9 mouse cellular contexts compared by ENCODE assay signal in genomic region chr14:31664903-31665565, GRCm38 (mm10). TPM values are rescaled to one million over a fixed set of nuclear protein-coding genes. Genes with fewer than 3 reads are reported as not detected.
DNase-seq lines count a peak whose midpoint lies in the region; ATAC-seq lines count a peak whose summit lies in the region.
"Had no signal": no experiment of that assay in that cellular context is flagged by ENCODE, and none has a peak within 500 bp of the region (broad histone marks: within the 10 kb centered on the region; RNA-seq: fewer than 3 reads in every experiment).

No protein-coding gene starts in this region.

- no peak overlapping the region for H3K9ac ChIP-seq in midbrain, embryonic 16.5 days (ENCODE audit: low read depth, low read length)
- no peak overlapping the region for H3K9ac ChIP-seq in embryonic facial prominence, embryonic 12.5 days
- H3K9ac ChIP-seq in limb, embryonic 11.5 days (ENCODE audit: low read length) = no peak overlapping the region
- H3K9ac ChIP-seq in stomach, embryonic 15.5 days = no peak overlapping the region

- no peak overlapping the region for H3K4me3 ChIP-seq in midbrain, embryonic 10.5 days
- no peak overlapping the region for H3K4me3 ChIP-seq in midbrain, embryonic 16.5 days (ENCODE audit: low read depth, low read length)
- H3K4me3 ChIP-seq in embryonic facial prominence, embryonic 12.5 days = no peak overlapping the region
- no peak overlapping the region for H3K4me3 ChIP-seq in limb, embryonic 11.5 days (ENCODE audit: low read depth, low read length)
- no peak overlapping the region for H3K4me3 ChIP-seq in stomach, embryonic 15.5 days (replicated peaks)

- DNase-seq in midbrain, embryonic 10.5 days (ENCODE audit: low spot score) = no peak
- DNase-seq in limb, embryonic 11.5 days (ENCODE audit: low spot score) = peak; percentile 19
- DNase-seq in layer of hippocampus, adult 9-11 months = no peak
- no peak for DNase-seq in adrenal gland, adult 2 months
- no peak for DNase-seq in kidney, postnatal 4 days

- peaks cover 60% of the 10 kb centered on the region for H3K4me1 ChIP-seq in midbrain, embryonic 10.5 days
- peaks cover 13% of the 10 kb centered on the region; the same call in 1 of the 2 replicates for H3K4me1 ChIP-seq in midbrain, embryonic 16.5 days (ENCODE audit: control insufficient read depth, insufficient read depth, low read length)
- peaks cover 41% of the 10 kb centered on the region for H3K4me1 ChIP-seq in embryonic facial prominence, embryonic 12.5 days
- peaks cover 26% of the 10 kb centered on the region for H3K4me1 ChIP-seq in limb, embryonic 11.5 days (ENCODE audit: control insufficient read depth, insufficient read depth, low read length)
- H3K4me1 ChIP-seq in stomach, embryonic 15.5 days = peaks cover 33% of the 10 kb centered on the region

- H3K36me3 ChIP-seq in midbrain, embryonic 10.5 days = peaks cover 9% of the 10 kb centered on the region
- 0 out of 2 replicates have a peak, but pooled peaks cover 5% of the 10 kb centered on the region for H3K36me3 ChIP-seq in midbrain, embryonic 16.5 days (ENCODE audit: control insufficient read depth, insufficient read depth, low read length)
- peaks cover 10% of the 10 kb centered on the region for H3K36me3 ChIP-seq in embryonic facial prominence, embryonic 12.5 days
- peaks cover 4% of the 10 kb centered on the region; the same call in 1 of the 2 replicates for H3K36me3 ChIP-seq in limb, embryonic 11.5 days (ENCODE audit: control insufficient read depth, insufficient read depth, low read length)
- peaks cover 13% of the 10 kb centered on the region for H3K36me3 ChIP-seq in stomach, embryonic 15.5 days

- 80% methylated on average over 12 of the region's 12 CpGs for WGBS in midbrain, embryonic 10.5 days
- 64% methylated on average over 12 of the region's 12 CpGs for WGBS in midbrain, embryonic 16.5 days
- 73% methylated on average over 12 of the region's 12 CpGs for WGBS in embryonic facial prominence, embryonic 12.5 days
- WGBS in limb, embryonic 11.5 days = 68% methylated on average over 12 of the region's 12 CpGs
- 30% methylated on average over 12 of the region's 12 CpGs for WGBS in stomach, embryonic 15.5 days

- no peak for ATAC-seq in midbrain, embryonic 16.5 days
- no peak for ATAC-seq in embryonic facial prominence, embryonic 12.5 days (ENCODE audit: insufficient number of reproducible peaks, insufficient read depth, low FRiP score, low TSS enrichment)
- ATAC-seq in limb, embryonic 11.5 days (ENCODE audit: insufficient number of reproducible peaks, low FRiP score, low TSS enrichment, low read depth) = no peak
- no peak for ATAC-seq in stomach, embryonic 15.5 days (ENCODE audit: insufficient read depth, low FRiP score, low read depth)

- 0 out of 2 replicates have a peak overlapping the region, but pooled peaks have one; percentile 2 for H3K27ac ChIP-seq in midbrain, embryonic 10.5 days (replicated peaks)
- H3K27ac ChIP-seq in midbrain, embryonic 16.5 days (ENCODE audit: low read length) = no peak overlapping the region
- H3K27ac ChIP-seq in embryonic facial prominence, embryonic 12.5 days = peak overlapping the region; percentile 7
- H3K27ac ChIP-seq in limb, embryonic 11.5 days (replicated peaks; ENCODE audit: low read depth, low read length) = no peak overlapping the region; the same call in 1 of the 2 replicates
- peak overlapping the region; percentile 97 for H3K27ac ChIP-seq in stomach, embryonic 15.5 days

- no peaks in the 10 kb centered on the region for H3K27me3 ChIP-seq in midbrain, embryonic 10.5 days (ENCODE audit: low read depth, poor library complexity, severe bottlenecking)
- no peaks in the 10 kb centered on the region for H3K27me3 ChIP-seq in midbrain, embryonic 16.5 days (ENCODE audit: control insufficient read depth, insufficient read depth, low read depth, low read length)
- H3K27me3 ChIP-seq in embryonic facial prominence, embryonic 12.5 days = no peaks in the 10 kb centered on the region
- no peaks in the 10 kb centered on the region for H3K27me3 ChIP-seq in limb, embryonic 11.5 days (ENCODE audit: control insufficient read depth, insufficient read depth, low read length)
- no peaks in the 10 kb centered on the region for H3K27me3 ChIP-seq in stomach, embryonic 15.5 days (replicated peaks)

- H3K4me2 ChIP-seq in midbrain, embryonic 16.5 days (ENCODE audit: low read length) = no peak overlapping the region
- H3K4me2 ChIP-seq in embryonic facial prominence, embryonic 12.5 days (replicated peaks) = no peak overlapping the region
- no peak overlapping the region for H3K4me2 ChIP-seq in limb, embryonic 11.5 days (ENCODE audit: low read depth, severe bottlenecking)
- H3K4me2 ChIP-seq in stomach, embryonic 15.5 days = no peak overlapping the region

- H3K9me3 ChIP-seq in midbrain, embryonic 10.5 days (replicated peaks) = no peaks in the 10 kb centered on the region
- no peaks in the 10 kb centered on the region for H3K9me3 ChIP-seq in midbrain, embryonic 16.5 days (replicated peaks; ENCODE audit: control insufficient read depth, low read length, poor library complexity, severe bottlenecking)
- no peaks in the 10 kb centered on the region for H3K9me3 ChIP-seq in embryonic facial prominence, embryonic 12.5 days
- H3K9me3 ChIP-seq in limb, embryonic 11.5 days (ENCODE audit: control insufficient read depth, low read length) = no peaks in the 10 kb centered on the region
- no peaks in the 10 kb centered on the region for H3K9me3 ChIP-seq in stomach, embryonic 15.5 days

RNA-seq across cellular contexts. Expression of gene Hacl1, which starts 23.9 kb away (rescaled TPM):
- 7.2 and 9.5 TPM in 2 replicates for polyA plus RNA-seq in midbrain, embryonic 10.5 days (2016; fragmentation: Nextera tagmentation; extraction: Ambion mirVana)
- 8.6 and 10.6 TPM in 2 replicates for polyA plus RNA-seq in midbrain, embryonic 16.5 days (2015; fragmentation: Nextera tagmentation; extraction: Ambion mirVana)
- 10.6 and 13.8 TPM in 2 replicates for polyA plus RNA-seq in embryonic facial prominence, embryonic 12.5 days (2016; fragmentation: Nextera tagmentation; extraction: Ambion mirVana)
- 6.5 and 10.9 TPM in 2 replicates for polyA plus RNA-seq in limb, embryonic 11.5 days (2014; fragmentation: Nextera tagmentation; extraction: Ambion mirVana)
- 13.0 and 13.8 TPM in 2 replicates for polyA plus RNA-seq in stomach, embryonic 15.5 days (2015; fragmentation: Nextera tagmentation; extraction: Ambion mirVana)
- 10 to 100 TPM; 38.9 to 67.1 TPM for total RNA-seq in adrenal gland, adult 2 months (2021)
- 10.8 and 15.2 TPM in 2 replicates for polyA plus RNA-seq in adrenal gland, adult 2 months (2012; rRNA removed)

RNA-seq across cellular contexts. Expression of gene Btd, which starts 24.2 kb away (rescaled TPM):
- polyA plus RNA-seq in midbrain, embryonic 10.5 days (2016; fragmentation: Nextera tagmentation; extraction: Ambion mirVana) = 15.5 and 16.4 TPM in 2 replicates
- 15.0 and 17.2 TPM in 2 replicates for polyA plus RNA-seq in midbrain, embryonic 16.5 days (2015; fragmentation: Nextera tagmentation; extraction: Ambion mirVana)
- polyA plus RNA-seq in embryonic facial prominence, embryonic 12.5 days (2016; fragmentation: Nextera tagmentation; extraction: Ambion mirVana) = 25.3 and 28.5 TPM in 2 replicates
- polyA plus RNA-seq in limb, embryonic 11.5 days (2014; fragmentation: Nextera tagmentation; extraction: Ambion mirVana) = 18.1 and 18.9 TPM in 2 replicates
- 27.5 and 27.6 TPM in 2 replicates for polyA plus RNA-seq in stomach, embryonic 15.5 days (2015; fragmentation: Nextera tagmentation; extraction: Ambion mirVana)
- 10 to 100 TPM; 55.6 to 63.4 TPM for total RNA-seq in adrenal gland, adult 2 months (2021)
- polyA plus RNA-seq in adrenal gland, adult 2 months (2012; rRNA removed) = 45.8 and 46.2 TPM in 2 replicates

RNA-seq across cellular contexts. Expression of gene Gm49387, which starts 24.4 kb away (rescaled TPM):
- 0.12 and 1.4 TPM in 2 replicates for polyA plus RNA-seq in midbrain, embryonic 10.5 days (2016; fragmentation: Nextera tagmentation; extraction: Ambion mirVana)
- not detected in 2 replicates for polyA plus RNA-seq in midbrain, embryonic 16.5 days (2015; fragmentation: Nextera tagmentation; extraction: Ambion mirVana)
- 2.3 TPM in 1 of 2 replicates, not detected in the other for polyA plus RNA-seq in embryonic facial prominence, embryonic 12.5 days (2016; fragmentation: Nextera tagmentation; extraction: Ambion mirVana)
- polyA plus RNA-seq in limb, embryonic 11.5 days (2014; fragmentation: Nextera tagmentation; extraction: Ambion mirVana) = 1.0 and 1.6 TPM in 2 replicates
- polyA plus RNA-seq in stomach, embryonic 15.5 days (2015; fragmentation: Nextera tagmentation; extraction: Ambion mirVana) = not detected in 2 replicates
- 1 to 10 TPM in 1 of 2 experiments, not detected in 1; 2.3 TPM for total RNA-seq in adrenal gland, adult 2 months (2021)
- polyA plus RNA-seq in adrenal gland, adult 2 months (2012; rRNA removed) = 1.9 TPM in 1 of 2 replicates, not detected in the other
- polyA plus RNA-seq: kidney, adult 2 months had no signal

Comparison
In these comparisons a context has a peak if more than half of its experiments do, and no peak if none do; other contexts are left out.
1. H3K27ac ChIP-seq: peak in midbrain, embryonic 10.5 days (single experiment), embryonic facial prominence, embryonic 12.5 days (single experiment) and stomach, embryonic 15.5 days (single experiment); none in midbrain, embryonic 16.5 days (single experiment) and limb, embryonic 11.5 days (single experiment).